In genomic region chr15:8447193-8447767, GRCm38 (mm10) we compare ENCODE assay signal across 11 mouse cellular contexts. TPM values are rescaled to one million over a fixed set of nuclear protein-coding genes. Genes with fewer than 3 reads are reported as not detected.
DNase-seq lines count a peak whose midpoint lies in the region; ATAC-seq and TF ChIP-seq lines count a peak whose summit lies in the region.
"Had no signal": no experiment of that assay in that cellular context is flagged by ENCODE, and none has a peak within 500 bp of the region (broad histone marks: within the 10 kb centered on the region; RNA-seq: fewer than 3 reads in every experiment).

No protein-coding gene starts in this region.

- peak overlapping the region; percentile 90; the same call in 1 of the 2 replicates for H3K4me2 ChIP-seq in kidney, postnatal 0 days (ENCODE audit: low read length)
- H3K4me2 ChIP-seq in embryonic facial prominence, embryonic 12.5 days (replicated peaks), result peak overlapping the region; percentile 95
- peak overlapping the region; percentile 32; the same call in 1 of the 2 replicates for H3K4me2 ChIP-seq in intestine, embryonic 16.5 days (ENCODE audit: low read depth, low read length)
- H3K4me2 ChIP-seq in neural tube, embryonic 14.5 days (ENCODE audit: low read depth, low read length), result peak overlapping the region; percentile 95

- DNase-seq in kidney, postnatal 0 days (ENCODE audit: low spot score), result peak; percentile 24
- DNase-seq in kidney, adult 18-20 months, result no peak
- no peak for DNase-seq in adrenal gland, adult 2 months
- no peak for DNase-seq in spleen, postnatal 10 days (ENCODE audit: low spot score in 2 of 2)
- DNase-seq in embryo, embryonic 9.5 days (ENCODE audit: extremely low spot score), result no peak

- no peak for ATAC-seq in kidney, postnatal 0 days (replicated peaks; ENCODE audit: low FRiP score, low read depth)
- no peak for ATAC-seq in embryonic facial prominence, embryonic 12.5 days (ENCODE audit: insufficient number of reproducible peaks, insufficient read depth, low FRiP score, low TSS enrichment)
- ATAC-seq in intestine, embryonic 16.5 days, result no peak
- ATAC-seq in neural tube, embryonic 14.5 days (ENCODE audit: low read depth), result no peak
- ATAC-seq: activated CD4-positive, CD25-positive, alpha-beta regulatory T cell, adult 4 months had no signal

- H3K9ac ChIP-seq in kidney, postnatal 0 days (ENCODE audit: low read depth, low read length), result no peak overlapping the region
- no peak overlapping the region for H3K9ac ChIP-seq in embryonic facial prominence, embryonic 12.5 days
- no peak overlapping the region for H3K9ac ChIP-seq in intestine, embryonic 16.5 days (ENCODE audit: low read depth, low read length)
- no peak overlapping the region for H3K9ac ChIP-seq in neural tube, embryonic 14.5 days (replicated peaks; ENCODE audit: low read depth, low read length)
- H3K9ac ChIP-seq: embryonic facial prominence, embryonic 15.5 days; limb, embryonic 15.5 days had no signal

- H3K4me1 ChIP-seq in kidney, postnatal 0 days (replicated peaks; ENCODE audit: insufficient read depth, low read length), result no peaks in the 10 kb centered on the region
- peaks cover 10% of the 10 kb centered on the region; the same call in 1 of the 2 replicates for H3K4me1 ChIP-seq in embryonic facial prominence, embryonic 12.5 days
- H3K4me1 ChIP-seq in intestine, embryonic 16.5 days (ENCODE audit: control insufficient read depth, insufficient read depth, low read length), result peaks cover 7% of the 10 kb centered on the region
- H3K4me1 ChIP-seq in neural tube, embryonic 14.5 days (ENCODE audit: control insufficient read depth, insufficient read depth, low read length), result peaks cover 27% of the 10 kb centered on the region

- no peaks in the 10 kb centered on the region for H3K9me3 ChIP-seq in kidney, postnatal 0 days (replicated peaks; ENCODE audit: low read length)
- no peaks in the 10 kb centered on the region for H3K9me3 ChIP-seq in embryonic facial prominence, embryonic 12.5 days
- H3K9me3 ChIP-seq in intestine, embryonic 16.5 days (ENCODE audit: control insufficient read depth, low read length), result no peaks in the 10 kb centered on the region
- H3K9me3 ChIP-seq in neural tube, embryonic 14.5 days (ENCODE audit: control insufficient read depth, low read length), result no peaks in the 10 kb centered on the region
- H3K9me3 ChIP-seq: embryonic facial prominence, embryonic 15.5 days; limb, embryonic 15.5 days had no signal

- no peak overlapping the region for H3K4me3 ChIP-seq in kidney, postnatal 0 days (replicated peaks; ENCODE audit: low read depth, low read length)
- H3K4me3 ChIP-seq in embryonic facial prominence, embryonic 12.5 days, result no peak overlapping the region
- peak overlapping the region; percentile 12; the same call in 1 of the 2 replicates for H3K4me3 ChIP-seq in intestine, embryonic 16.5 days (ENCODE audit: low read length)
- H3K4me3 ChIP-seq in neural tube, embryonic 14.5 days (ENCODE audit: low read depth, low read length), result peak overlapping the region; percentile 9; the same call in 1 of the 2 replicates

- H3K27me3 ChIP-seq in kidney, postnatal 0 days (ENCODE audit: insufficient read depth, low read length), result no peaks in the 10 kb centered on the region
- H3K27me3 ChIP-seq in embryonic facial prominence, embryonic 12.5 days, result no peaks in the 10 kb centered on the region
- no peaks in the 10 kb centered on the region for H3K27me3 ChIP-seq in intestine, embryonic 16.5 days (replicated peaks; ENCODE audit: control insufficient read depth, insufficient read depth, low read length)
- no peaks in the 10 kb centered on the region for H3K27me3 ChIP-seq in neural tube, embryonic 14.5 days (ENCODE audit: control insufficient read depth, insufficient read depth, low read length)
- H3K27me3 ChIP-seq: embryonic facial prominence, embryonic 15.5 days; limb, embryonic 15.5 days had no signal

- no peak overlapping the region for H3K27ac ChIP-seq in kidney, postnatal 0 days
- H3K27ac ChIP-seq in embryonic facial prominence, embryonic 12.5 days, result no peak overlapping the region
- no peak overlapping the region for H3K27ac ChIP-seq in intestine, embryonic 16.5 days (ENCODE audit: low read length)
- H3K27ac ChIP-seq in neural tube, embryonic 14.5 days (ENCODE audit: low read depth, low read length), result no peak overlapping the region
- H3K27ac ChIP-seq: embryonic facial prominence, embryonic 15.5 days; limb, embryonic 15.5 days had no signal

- whole genome bisulfite sequencing in kidney, postnatal 0 days, result 38% methylated on average over 8 of the region's 8 CpGs
- 67% methylated on average over 8 of the region's 8 CpGs for WGBS in embryonic facial prominence, embryonic 12.5 days
- 57% methylated on average over 8 of the region's 8 CpGs for WGBS in intestine, embryonic 16.5 days
- WGBS in neural tube, embryonic 14.5 days, result 57% methylated on average over 8 of the region's 8 CpGs

- no peak for TF ChIP-seq CTCF in kidney, postnatal 0 days (IDR thresholded peaks at IDR 0.05; ENCODE audit: low read depth)

- no peaks in the 10 kb centered on the region for H3K36me3 ChIP-seq in kidney, postnatal 0 days (ENCODE audit: insufficient read depth, low read length)
- H3K36me3 ChIP-seq in embryonic facial prominence, embryonic 12.5 days, result no peaks in the 10 kb centered on the region
- no peaks in the 10 kb centered on the region for H3K36me3 ChIP-seq in intestine, embryonic 16.5 days (ENCODE audit: control insufficient read depth, insufficient read depth, low read length)
- H3K36me3 ChIP-seq in neural tube, embryonic 14.5 days (ENCODE audit: control insufficient read depth, insufficient read depth, low read length), result no peaks in the 10 kb centered on the region
- H3K36me3 ChIP-seq: embryonic facial prominence, embryonic 15.5 days; limb, embryonic 15.5 days had no signal

RNA-seq across cellular contexts. Expression of gene Nipbl, which starts 3.0 kb away (rescaled TPM):
- polyA plus RNA-seq in kidney, postnatal 0 days (2015; fragmentation: Nextera tagmentation; extraction: Ambion mirVana), result 13.8 and 15.0 TPM in 2 replicates
- polyA plus RNA-seq in embryonic facial prominence, embryonic 12.5 days (2016; fragmentation: Nextera tagmentation; extraction: Ambion mirVana), result 21.8 and 22.6 TPM in 2 replicates
- polyA plus RNA-seq in intestine, embryonic 16.5 days (2015; fragmentation: Nextera tagmentation; extraction: Ambion mirVana), result 11.2 and 12.5 TPM in 2 replicates
- polyA plus RNA-seq in neural tube, embryonic 14.5 days (2014; fragmentation: Nextera tagmentation; extraction: Ambion mirVana), result 19.8 and 23.4 TPM in 2 replicates
- 10 to 100 TPM; 35.8 to 50.4 TPM for total RNA-seq in adrenal gland, adult 2 months (2021)
- 1.7 and 1.9 TPM in 2 replicates for polyA plus RNA-seq in adrenal gland, adult 2 months (2012; rRNA removed)

Comparison
In these comparisons a context has a peak if more than half of its experiments do, and no peak if none do; other contexts are left out.
1. H3K4me2 ChIP-seq: peak in every context shown above with its lines; median percentile 95 in embryonic facial prominence, embryonic 12.5 days; 95 in neural tube, embryonic 14.5 days; 90 in kidney, postnatal 0 days; 32 in intestine, embryonic 16.5 days.
2. H3K4me3 ChIP-seq: peak in intestine, embryonic 16.5 days (single experiment) and neural tube, embryonic 14.5 days (single experiment); none in kidney, postnatal 0 days (single experiment) and embryonic facial prominence, embryonic 12.5 days (single experiment).